Comparison of ENCODE assay signal across 21 mouse cellular contexts in the genomic region with DNA sequence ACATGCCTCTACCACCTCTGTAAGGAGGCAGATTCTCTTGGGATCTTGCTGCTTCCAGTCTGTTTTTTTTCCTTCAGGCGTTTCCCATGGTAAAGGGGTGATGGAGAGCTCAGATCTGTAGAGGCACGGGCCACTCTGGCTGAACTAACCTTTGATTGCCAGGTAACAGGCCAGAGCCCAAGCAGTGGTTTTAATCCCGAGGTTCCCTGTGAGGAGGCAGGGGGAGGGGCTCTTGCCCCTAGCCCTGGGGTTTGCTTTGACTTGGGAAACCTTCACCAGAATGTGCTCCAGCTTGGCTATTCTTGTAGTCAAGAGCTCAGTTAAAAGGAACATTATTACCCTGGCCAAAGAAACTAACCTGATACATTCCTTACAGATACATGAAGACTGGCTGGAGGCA. TPM values are rescaled to one million over a fixed set of nuclear protein-coding genes. Genes with fewer than 3 reads are reported as not detected.
DNase-seq lines count a peak whose midpoint lies in the region; ATAC-seq and TF ChIP-seq lines count a peak whose summit lies in the region.
"Had no signal": no experiment of that assay in that cellular context is flagged by ENCODE, and none has a peak within 500 bp of the region (broad histone marks: within the 10 kb centered on the region; RNA-seq: fewer than 3 reads in every experiment).

No protein-coding gene starts in this region.

- DNase-seq in kidney, adult 18-20 months: no peak
- DNase-seq in stomach, postnatal 0 days (ENCODE audit: low spot score): no peak
- no peak for DNase-seq in embryonic facial prominence, embryonic 10.5 days (ENCODE audit: low spot score)
- DNase-seq in liver, postnatal 0 days: no peak
- no peak for DNase-seq in adrenal gland, postnatal 14 days
- no peak for DNase-seq in lung, postnatal 36 days
- DNase-seq: adrenal gland, adult 2 months; cerebellum, adult 11 months; cerebellum, postnatal 25 days; lung, adult 2 months; midbrain, embryonic 14.5 days; retina, postnatal 1 day; thymus, postnatal 4 days had no signal

- no peak for TF ChIP-seq EP300 in stomach, postnatal 0 days (optimal IDR thresholded peaks at IDR 0.05)
- TF ChIP-seq EP300 in liver, postnatal 0 days (IDR thresholded peaks at IDR 0.05; ENCODE audit: low read depth): no peak

- peaks cover 60% of the 10 kb centered on the region for H3K4me1 ChIP-seq in kidney, embryonic 15.5 days
- peaks cover 23% of the 10 kb centered on the region for H3K4me1 ChIP-seq in stomach, embryonic 16.5 days (ENCODE audit: control insufficient read depth, insufficient read depth, low read length)
- H3K4me1 ChIP-seq in stomach, postnatal 0 days (replicated peaks; ENCODE audit: control insufficient read depth, insufficient read depth): peaks cover 5% of the 10 kb centered on the region
- peaks cover 54% of the 10 kb centered on the region for H3K4me1 ChIP-seq in embryonic facial prominence, embryonic 10.5 days
- H3K4me1 ChIP-seq in liver, postnatal 0 days (ENCODE audit: insufficient read depth): peaks cover 32% of the 10 kb centered on the region

- WGBS in kidney, embryonic 15.5 days: 56% methylated on average over 3 of the region's 3 CpGs
- 49% methylated on average over 3 of the region's 3 CpGs for WGBS in stomach, embryonic 16.5 days
- WGBS in stomach, postnatal 0 days: 59% methylated on average over 3 of the region's 3 CpGs
- 42% methylated on average over 3 of the region's 3 CpGs for WGBS in embryonic facial prominence, embryonic 10.5 days
- 62% methylated on average over 3 of the region's 3 CpGs for WGBS in liver, postnatal 0 days (ENCODE audit: insufficient replicate concordance)

- no peaks in the 10 kb centered on the region for H3K36me3 ChIP-seq in kidney, embryonic 15.5 days
- H3K36me3 ChIP-seq in stomach, embryonic 16.5 days (ENCODE audit: control insufficient read depth, insufficient read depth, low read length): no peaks in the 10 kb centered on the region
- H3K36me3 ChIP-seq in stomach, postnatal 0 days (ENCODE audit: control insufficient read depth, insufficient read depth, low read length): no peaks in the 10 kb centered on the region
- H3K36me3 ChIP-seq in embryonic facial prominence, embryonic 10.5 days (replicated peaks): no peaks in the 10 kb centered on the region
- no peaks in the 10 kb centered on the region for H3K36me3 ChIP-seq in liver, postnatal 0 days (replicated peaks; ENCODE audit: insufficient read depth, low read length)
- H3K36me3 ChIP-seq: heart, embryonic 15.5 days; hindbrain, embryonic 10.5 days; stomach, embryonic 15.5 days had no signal

- H3K4me3 ChIP-seq in kidney, embryonic 15.5 days (replicated peaks): no peak overlapping the region
- no peak overlapping the region for H3K4me3 ChIP-seq in stomach, embryonic 16.5 days (replicated peaks; ENCODE audit: low read length)
- no peak overlapping the region for H3K4me3 ChIP-seq in stomach, postnatal 0 days (ENCODE audit: low read depth, low read length)
- H3K4me3 ChIP-seq in embryonic facial prominence, embryonic 10.5 days: no peak overlapping the region
- H3K4me3 ChIP-seq in liver, postnatal 0 days (ENCODE audit: low read depth, low read length): peak overlapping the region; percentile 46; the same call in 1 of the 2 replicates
- H3K4me3 ChIP-seq: erythroblast, embryonic 14.5 days; heart, embryonic 15.5 days; hindbrain, embryonic 10.5 days; stomach, embryonic 15.5 days had no signal

- H3K27ac ChIP-seq in kidney, embryonic 15.5 days: peak overlapping the region; percentile 32; the same call in 1 of the 2 replicates
- H3K27ac ChIP-seq in stomach, embryonic 16.5 days (ENCODE audit: low read length): no peak overlapping the region
- no peak overlapping the region; the same call in 1 of the 2 replicates for H3K27ac ChIP-seq in stomach, postnatal 0 days (replicated peaks)
- peak overlapping the region; percentile 61 for H3K27ac ChIP-seq in embryonic facial prominence, embryonic 10.5 days (replicated peaks)
- H3K27ac ChIP-seq in liver, postnatal 0 days (ENCODE audit: low read depth): peak overlapping the region; percentile 92
- H3K27ac ChIP-seq: hindbrain, embryonic 10.5 days; macrophage; stomach, embryonic 15.5 days had no signal

- no peak for TF ChIP-seq CTCF in stomach, postnatal 0 days (IDR thresholded peaks at IDR 0.05; ENCODE audit: low read depth)
- no peak for TF ChIP-seq CTCF in liver, postnatal 0 days (IDR thresholded peaks at IDR 0.05; ENCODE audit: low read depth)

- H3K27me3 ChIP-seq in kidney, embryonic 15.5 days: no peaks in the 10 kb centered on the region
- H3K27me3 ChIP-seq in stomach, embryonic 16.5 days (ENCODE audit: control insufficient read depth, insufficient read depth, low read length): no peaks in the 10 kb centered on the region
- no peaks in the 10 kb centered on the region for H3K27me3 ChIP-seq in stomach, postnatal 0 days (ENCODE audit: control insufficient read depth, insufficient read depth, low read length)
- H3K27me3 ChIP-seq in embryonic facial prominence, embryonic 10.5 days (replicated peaks; ENCODE audit: low read depth, poor library complexity, severe bottlenecking): no peaks in the 10 kb centered on the region
- H3K27me3 ChIP-seq in liver, postnatal 0 days (ENCODE audit: insufficient read depth, low read length): no peaks in the 10 kb centered on the region
- H3K27me3 ChIP-seq: heart, embryonic 15.5 days; stomach, embryonic 15.5 days had no signal

- H3K4me2 ChIP-seq in kidney, embryonic 15.5 days: no peak overlapping the region
- 0 out of 2 replicates have a peak overlapping the region, but pooled peaks have one; percentile 9 for H3K4me2 ChIP-seq in stomach, embryonic 16.5 days (ENCODE audit: low read depth, low read length)
- H3K4me2 ChIP-seq in stomach, postnatal 0 days (replicated peaks; ENCODE audit: low read depth): no peak overlapping the region
- peak overlapping the region; percentile 63 for H3K4me2 ChIP-seq in liver, postnatal 0 days (ENCODE audit: low read depth, low read length)

- H3K9me3 ChIP-seq in kidney, embryonic 15.5 days (replicated peaks): no peaks in the 10 kb centered on the region
- H3K9me3 ChIP-seq in stomach, embryonic 16.5 days (replicated peaks; ENCODE audit: control insufficient read depth, low read length): no peaks in the 10 kb centered on the region
- H3K9me3 ChIP-seq in stomach, postnatal 0 days (ENCODE audit: control insufficient read depth, low read length): no peaks in the 10 kb centered on the region
- no peaks in the 10 kb centered on the region for H3K9me3 ChIP-seq in embryonic facial prominence, embryonic 10.5 days
- H3K9me3 ChIP-seq in liver, postnatal 0 days (ENCODE audit: low read length): no peaks in the 10 kb centered on the region
- H3K9me3 ChIP-seq: heart, embryonic 15.5 days; hindbrain, embryonic 10.5 days; stomach, embryonic 15.5 days had no signal

- ATAC-seq in kidney, embryonic 15.5 days (replicated peaks; ENCODE audit: low FRiP score): no peak
- ATAC-seq in stomach, embryonic 16.5 days (ENCODE audit: insufficient read depth, low FRiP score): no peak
- ATAC-seq in stomach, postnatal 0 days (ENCODE audit: low FRiP score, low TSS enrichment): no peak
- no peak for ATAC-seq in liver, postnatal 0 days
- ATAC-seq: forebrain, embryonic 16.5 days had no signal

- H3K9ac ChIP-seq in kidney, embryonic 15.5 days: no peak overlapping the region
- no peak overlapping the region for H3K9ac ChIP-seq in stomach, embryonic 16.5 days (ENCODE audit: low read length)
- no peak overlapping the region for H3K9ac ChIP-seq in stomach, postnatal 0 days (ENCODE audit: low read length)
- H3K9ac ChIP-seq in liver, postnatal 0 days (replicated peaks): peak overlapping the region; percentile 26; the same call in 1 of the 2 replicates
- H3K9ac ChIP-seq: heart, embryonic 15.5 days; stomach, embryonic 15.5 days had no signal

RNA-seq across cellular contexts. Expression of gene Pcbp1, which starts 30.5 kb away (rescaled TPM):
- polyA plus RNA-seq in kidney, embryonic 15.5 days (2015; fragmentation: Nextera tagmentation; extraction: Ambion mirVana): 488 and 506 TPM in 2 replicates
- polyA plus RNA-seq in stomach, embryonic 16.5 days (2015; fragmentation: Nextera tagmentation; extraction: Ambion mirVana): 177 and 197 TPM in 2 replicates
- polyA plus RNA-seq in stomach, postnatal 0 days (2015; fragmentation: Nextera tagmentation; extraction: Ambion mirVana): 331 and 337 TPM in 2 replicates
- polyA plus RNA-seq in embryonic facial prominence, embryonic 10.5 days (2016; fragmentation: Nextera tagmentation; extraction: Ambion mirVana): 560 and 592 TPM in 2 replicates
- 206 and 208 TPM in 2 replicates for polyA plus RNA-seq in liver, postnatal 0 days (2015; fragmentation: Nextera tagmentation; extraction: Ambion mirVana)
- 260 TPM in 2 replicates for total RNA-seq in adrenal gland, postnatal 14 days (2021)

RNA-seq across cellular contexts. Expression of gene C87436, which starts 57.5 kb away (rescaled TPM):
- 24.4 and 25.5 TPM in 2 replicates for polyA plus RNA-seq in kidney, embryonic 15.5 days (2015; fragmentation: Nextera tagmentation; extraction: Ambion mirVana)
- polyA plus RNA-seq in stomach, embryonic 16.5 days (2015; fragmentation: Nextera tagmentation; extraction: Ambion mirVana): 23.0 and 23.4 TPM in 2 replicates
- 15.0 and 16.4 TPM in 2 replicates for polyA plus RNA-seq in stomach, postnatal 0 days (2015; fragmentation: Nextera tagmentation; extraction: Ambion mirVana)
- 22.6 and 25.1 TPM in 2 replicates for polyA plus RNA-seq in embryonic facial prominence, embryonic 10.5 days (2016; fragmentation: Nextera tagmentation; extraction: Ambion mirVana)
- polyA plus RNA-seq in liver, postnatal 0 days (2015; fragmentation: Nextera tagmentation; extraction: Ambion mirVana): 9.5 and 10.4 TPM in 2 replicates
- 15.6 and 16.4 TPM in 2 replicates for total RNA-seq in adrenal gland, postnatal 14 days (2021)

Comparison
In these comparisons a context has a peak if more than half of its experiments do, and no peak if none do; other contexts are left out.
1. H3K4me2 ChIP-seq: peak in stomach, embryonic 16.5 days (single experiment) and liver, postnatal 0 days (single experiment); none in kidney, embryonic 15.5 days (single experiment) and stomach, postnatal 0 days (single experiment).
2. H3K27ac ChIP-seq: peak in kidney, embryonic 15.5 days (single experiment), embryonic facial prominence, embryonic 10.5 days (single experiment) and liver, postnatal 0 days (single experiment); none in stomach, embryonic 16.5 days (single experiment) and stomach, postnatal 0 days (single experiment).